Mouse (Mus musculus): Measurements from ENCODE around the gene Tspan1.

- TF ChIP-seq POLR2A (IDR thresholded peaks at IDR 0.05; ENCODE audit: insufficient read depth, low read length) (no peak), EP300 (IDR thresholded peaks at IDR 0.05; ENCODE audit: insufficient read depth, low read depth, low read length) (no peak), CTCF (IDR thresholded peaks at IDR 0.05; ENCODE audit: low read depth, low read length) (no peak)
Measured at GRCm38 (mm10) chr4:116175136-116175535, 7.7 kb upstream of the Tspan1 start.
